Mouse (Mus musculus) adrenal gland, adult 2 months (tissue): Measurements from ENCODE around the gene Zfp280b. TPM values are rescaled to one million over a fixed set of nuclear protein-coding genes. Genes with fewer than 3 reads are reported as not detected.
"Not testable (repeated sequence)": the region's sequence is repeated elsewhere in the genome, so short reads cannot be mapped to it uniquely, and the experiment has no call there.

Source experiments
- DNase-seq: peaks from one replicate; pipeline ENCODE4 v3.0.0; 2021
- long read RNA-seq: library from polyadenylated mRNA; stranded (forward); transcript quantifications from one replicate; pipeline ENCODE4 v2.0.0, GENCODE M21; 2021
- polyA plus RNA-seq: library from polyadenylated mRNA; depleted of rRNA; stranded (reverse); fragments of >200 nt; gene quantifications from 2 replicates; pipeline ENCODE4 v1.2.3, GENCODE M21; 2012; rRNA removed
- total RNA-seq, 2 experiments: library from RNA; stranded (reverse); gene quantifications; 2 replicates each; pipeline ENCODE4 v1.2.3; 2021

The Zfp280b gene
- 1 to 10 TPM; 5.8 to 9.9 TPM for total RNA-seq
- 3.5 and 3.8 TPM in 2 replicates for polyA plus RNA-seq
- long read RNA-seq, partial matches to known transcripts: 0 of 1 reads
- long read RNA-seq, other reads (novel, unspliced or antisense): 1 of 1 reads

DNA sequence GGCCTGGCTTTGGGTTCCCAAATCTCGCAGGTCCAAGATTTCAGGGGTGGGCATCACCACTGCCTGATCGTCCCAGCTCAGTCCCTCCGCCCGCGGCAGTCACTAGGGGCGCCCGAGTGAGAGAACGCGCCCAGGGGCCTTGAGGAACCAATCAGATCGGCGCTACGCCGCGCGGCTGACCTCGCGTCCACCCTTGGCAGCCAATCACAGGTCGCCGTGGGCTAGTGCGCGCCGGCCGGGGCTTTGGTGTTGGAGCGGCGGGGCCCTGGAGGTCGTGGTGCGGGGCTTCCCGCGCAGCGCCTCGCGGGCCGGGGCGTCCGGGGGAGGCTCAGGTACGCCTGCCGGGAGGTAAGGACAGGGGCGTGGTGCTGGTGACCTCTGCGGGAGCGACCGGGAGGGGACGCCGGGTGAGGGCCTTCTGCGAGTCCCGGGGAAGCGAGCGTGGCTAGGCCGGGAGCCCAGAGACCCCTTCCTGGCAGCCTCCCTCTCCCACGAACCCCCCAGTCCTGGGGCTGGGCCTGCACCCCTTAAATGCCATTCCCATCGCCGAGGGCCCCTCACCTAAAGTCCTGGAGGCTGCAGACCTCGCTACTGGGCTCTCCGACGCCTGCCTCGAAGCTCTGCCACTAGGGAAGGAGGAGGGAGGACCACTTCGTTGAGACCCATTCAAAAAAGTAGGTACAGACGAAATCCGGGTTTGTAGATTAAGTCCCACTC is at the start of gene Zfp280b:
TSS of gene Zfp280b (plus strand) at position 249 of the 717 bp plus-strand sequence.
- peak; percentile 96 for DNase-seq

DNA sequence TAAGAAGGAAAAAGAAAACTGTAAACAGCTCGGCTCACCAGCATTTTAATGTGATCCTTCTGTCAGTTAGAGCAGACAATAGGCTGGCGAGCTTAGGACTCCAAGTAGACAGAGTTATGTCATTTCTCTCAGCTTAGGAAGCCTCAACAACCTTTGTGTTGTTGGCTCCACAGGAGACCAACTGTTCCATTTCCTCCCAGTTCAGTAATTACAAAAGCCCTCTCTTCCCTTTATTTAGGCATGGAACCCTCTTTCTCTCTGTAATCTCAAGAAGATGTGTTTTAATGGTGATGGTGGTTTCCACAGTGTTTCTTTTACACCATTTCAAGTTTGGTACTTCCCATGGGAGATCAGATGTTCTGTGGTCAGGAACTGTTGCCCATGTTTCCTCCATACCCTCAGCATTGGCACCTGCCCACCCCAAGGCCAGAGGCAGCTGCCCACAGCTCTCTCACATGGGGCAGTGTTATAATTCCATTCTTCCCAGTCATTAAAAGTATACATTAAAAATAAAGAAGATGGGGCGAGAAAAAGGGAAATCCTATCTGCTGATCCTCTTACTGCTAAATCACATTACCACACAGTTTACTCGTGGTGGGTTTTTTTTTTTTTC is 41.9 kb upstream of the Zfp280b start:
- no peak for DNase-seq

DNA sequence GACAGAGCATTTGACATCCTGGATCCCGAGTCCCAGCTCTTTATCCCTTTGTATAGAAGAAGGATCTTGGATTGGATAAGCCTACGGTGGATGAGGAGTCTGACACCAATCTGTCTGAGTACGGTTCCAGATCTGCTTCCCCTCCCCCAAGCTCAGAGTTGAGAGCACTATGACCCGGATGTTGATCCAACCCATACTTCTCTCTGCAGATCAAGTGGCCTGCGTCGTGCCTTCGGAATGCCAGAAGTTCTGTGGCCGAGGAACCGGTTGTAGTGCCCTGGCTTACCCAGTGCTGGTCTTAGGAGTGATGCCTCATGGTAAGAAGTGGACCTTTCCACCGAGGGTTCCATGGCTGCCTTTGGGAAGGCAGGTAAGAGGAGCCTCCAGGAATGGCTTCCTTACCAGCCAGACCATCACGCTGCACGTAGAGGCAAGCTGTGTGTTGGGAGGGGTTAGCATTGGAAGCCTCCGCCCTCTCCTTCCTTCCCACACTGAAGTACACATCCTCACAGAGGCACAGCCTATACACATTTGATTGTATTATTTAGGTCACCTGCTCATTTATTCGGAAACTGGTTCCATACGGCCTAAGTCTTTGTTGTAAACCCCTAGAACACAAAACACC is 38.7 kb upstream of the Zfp280b start:
- DNase-seq: no peak

DNA sequence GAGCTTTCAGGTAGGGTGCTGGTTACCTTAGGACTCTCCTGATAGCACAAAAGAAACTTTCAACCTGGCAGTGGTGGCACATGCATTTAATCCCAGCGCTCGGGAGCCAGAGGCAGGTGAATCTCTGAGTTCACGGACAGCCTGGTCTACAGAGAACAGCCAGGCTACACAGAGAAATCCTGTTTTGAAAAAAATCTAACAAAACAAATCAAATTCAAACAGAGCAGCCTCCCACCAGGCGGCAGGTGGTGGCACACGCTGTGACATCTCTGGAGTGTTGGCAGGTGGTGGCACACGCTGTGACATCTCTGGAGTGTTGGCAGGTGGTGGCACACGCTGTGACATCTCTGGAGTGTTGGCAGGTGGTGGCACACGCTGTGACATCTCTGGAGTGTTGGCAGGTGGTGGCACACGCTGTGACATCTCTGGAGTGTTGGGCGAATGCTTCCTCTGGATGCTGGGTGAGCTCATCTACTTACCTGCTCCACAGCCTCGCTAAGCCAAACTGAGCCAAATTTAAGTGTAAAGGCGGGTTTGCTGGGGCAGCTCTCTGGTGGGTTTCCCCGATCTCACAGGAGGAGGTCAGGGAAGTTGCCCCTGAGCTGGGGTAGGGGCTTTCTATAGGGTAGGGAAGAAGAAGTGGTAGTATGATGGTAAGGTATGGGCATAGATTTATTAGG is 37.8 kb upstream of the Zfp280b start:
- not testable (repeated sequence) for DNase-seq

DNA sequence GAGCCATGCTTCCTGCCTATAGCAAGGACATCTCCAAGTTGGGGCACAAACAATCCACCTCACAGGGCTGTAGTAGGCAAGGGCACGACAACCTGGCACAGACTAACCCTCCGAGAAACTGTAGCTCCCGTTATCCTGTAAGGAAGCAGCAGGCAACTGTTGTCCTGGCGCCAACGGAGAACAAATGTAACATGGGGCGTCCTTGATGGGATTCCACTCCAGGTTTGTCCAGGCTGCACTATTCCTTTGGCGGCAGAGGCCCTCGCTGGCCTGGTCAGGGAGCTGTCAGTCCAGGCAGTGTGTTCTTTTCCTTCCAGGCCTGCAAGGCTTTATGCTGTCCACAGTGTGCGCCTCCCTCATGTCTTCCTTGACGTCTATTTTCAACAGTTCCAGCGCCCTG is 37.0 kb upstream of the Zfp280b start:
- no peak for DNase-seq

DNA sequence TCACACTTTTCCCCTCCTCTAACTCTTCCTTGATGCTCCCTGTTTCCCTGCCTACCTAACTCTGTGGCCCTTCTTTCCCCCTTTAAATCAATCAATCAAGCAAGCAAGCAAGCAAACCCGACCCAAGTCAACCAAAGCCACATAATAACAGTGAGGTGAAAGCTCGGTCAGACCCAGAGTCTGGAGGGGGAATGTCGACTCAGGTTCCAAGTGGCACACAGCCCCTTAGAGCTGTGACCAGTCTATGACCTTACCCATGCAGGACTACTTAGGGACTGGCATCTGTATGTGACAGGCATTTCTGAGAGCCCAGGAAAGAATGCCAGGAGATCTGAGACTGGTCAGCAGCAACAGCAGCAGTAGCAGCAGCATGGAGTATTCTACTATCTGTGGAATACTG is 36.1 kb upstream of the Zfp280b start:
- DNase-seq: no peak

DNA sequence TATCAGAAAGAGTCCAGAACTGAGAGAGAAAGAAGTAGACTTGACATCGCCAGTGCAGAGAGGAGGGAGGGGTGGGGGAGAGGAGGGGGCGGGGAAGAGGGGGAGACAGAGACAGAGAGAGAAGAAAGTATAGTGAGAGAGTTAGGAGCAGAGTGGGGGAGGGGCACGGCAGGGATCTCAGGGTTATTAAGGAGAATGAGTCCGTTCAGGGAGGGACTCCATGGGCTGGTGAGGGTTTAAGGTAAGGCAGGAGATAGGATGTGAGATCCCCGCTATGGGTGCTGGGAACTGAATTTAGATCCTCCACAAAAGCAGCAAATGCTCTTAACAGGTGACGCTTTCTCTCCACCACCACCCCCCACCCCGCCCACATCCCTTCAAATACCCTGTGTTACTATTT is 31.3 kb upstream of the Zfp280b start:
- DNase-seq: no peak

DNA sequence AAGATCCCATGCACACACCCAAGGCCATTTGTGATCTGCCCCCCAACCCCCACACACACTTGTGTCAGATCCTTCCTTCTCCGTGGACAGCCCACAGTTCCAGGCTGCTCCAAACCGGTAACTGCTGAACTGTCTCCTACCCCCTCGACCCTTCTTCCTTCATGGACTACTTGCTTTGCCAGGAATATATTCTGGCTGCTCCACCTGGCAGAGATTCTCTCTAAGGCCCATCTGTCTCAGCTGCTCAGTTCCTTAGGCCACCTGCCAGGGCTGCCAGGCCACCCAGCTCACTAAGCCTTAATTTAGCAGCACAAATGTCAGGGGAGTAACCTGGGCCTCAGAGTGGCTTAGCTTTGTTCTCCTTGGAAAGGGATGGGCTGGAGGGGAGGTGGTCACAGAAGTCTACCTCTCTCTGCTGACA is 30.3 kb upstream of the Zfp280b start:
- DNase-seq: peak; percentile 51

DNA sequence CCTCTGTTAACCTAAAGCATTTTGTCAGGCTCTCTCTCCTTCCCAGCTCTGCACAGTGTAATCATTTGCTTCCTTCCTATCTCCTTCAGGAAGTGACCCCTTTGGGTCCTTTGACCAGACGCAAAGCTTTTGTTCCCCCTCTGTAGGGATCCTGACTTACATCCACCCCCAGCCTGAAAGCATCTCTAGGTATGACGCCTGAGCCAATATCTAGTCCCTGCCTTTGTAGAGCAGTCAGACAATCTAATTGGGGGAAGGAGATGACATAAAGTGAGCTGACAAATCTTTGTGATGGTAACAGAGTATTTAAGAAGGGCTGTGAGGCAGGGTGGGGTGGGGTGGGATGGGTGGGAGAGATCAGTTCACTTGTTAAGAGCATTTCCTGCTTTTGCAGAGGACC is 29.8 kb upstream of the Zfp280b start:
- no peak for DNase-seq

DNA sequence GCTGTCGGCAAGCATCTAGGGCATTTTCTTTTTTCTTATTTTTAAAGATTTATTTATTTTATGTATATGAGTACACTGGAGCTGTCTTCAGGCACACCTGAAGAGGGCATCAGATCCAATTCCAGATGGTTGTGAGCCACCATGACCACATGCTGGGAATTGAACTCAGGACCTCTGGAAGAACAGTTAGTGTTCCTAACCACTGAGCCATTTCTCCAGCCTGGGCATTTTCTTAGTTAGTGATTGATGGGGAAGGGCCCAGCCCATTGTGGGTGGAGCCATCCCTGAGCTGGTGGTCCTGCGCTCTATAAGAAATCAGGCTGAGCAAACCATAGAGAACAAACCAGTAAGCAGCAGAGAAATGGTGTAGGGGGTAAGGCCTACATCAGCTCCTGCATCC is 29.2 kb upstream of the Zfp280b start:
- DNase-seq: no peak

DNA sequence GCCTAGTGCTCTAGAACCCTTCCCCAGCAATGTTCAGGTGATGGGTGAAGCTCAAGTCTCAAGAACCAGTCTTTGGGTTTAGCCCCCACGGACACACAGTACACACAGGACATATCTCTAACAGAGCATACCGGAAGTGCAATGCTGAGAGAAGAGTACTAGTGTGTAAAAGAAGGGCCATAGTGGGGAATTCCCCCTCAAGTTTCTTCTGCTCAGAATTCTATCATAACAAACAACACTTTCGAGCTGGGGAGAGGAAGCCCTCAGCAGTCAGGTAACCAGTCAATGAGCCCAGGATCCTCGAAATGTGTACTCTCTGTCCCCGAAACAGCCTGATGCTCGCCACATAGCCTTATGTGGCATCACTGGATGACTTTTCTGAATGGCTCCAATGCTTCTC is 26.1 kb upstream of the Zfp280b start:
- no peak for DNase-seq

DNA sequence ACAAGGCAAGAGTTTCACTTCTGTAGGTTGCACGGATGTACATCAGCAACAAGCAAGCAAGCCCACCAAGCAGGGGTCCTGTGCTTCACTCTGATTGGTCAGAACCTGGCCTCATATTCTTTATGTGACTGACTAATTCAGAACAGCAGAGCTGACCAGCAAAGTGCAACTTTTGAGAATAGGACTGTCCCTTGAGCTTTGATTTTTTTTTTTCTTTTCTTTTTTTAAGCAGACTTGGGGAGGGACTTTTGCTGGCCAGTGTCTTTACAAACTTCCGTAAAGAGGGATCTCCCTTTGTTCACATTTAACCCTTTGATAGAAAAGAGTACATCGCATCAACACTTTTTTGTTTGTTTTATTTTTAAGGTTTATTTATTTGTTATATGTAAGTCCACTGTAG is 22.6 kb upstream of the Zfp280b start:
- DNase-seq: no peak

DNA sequence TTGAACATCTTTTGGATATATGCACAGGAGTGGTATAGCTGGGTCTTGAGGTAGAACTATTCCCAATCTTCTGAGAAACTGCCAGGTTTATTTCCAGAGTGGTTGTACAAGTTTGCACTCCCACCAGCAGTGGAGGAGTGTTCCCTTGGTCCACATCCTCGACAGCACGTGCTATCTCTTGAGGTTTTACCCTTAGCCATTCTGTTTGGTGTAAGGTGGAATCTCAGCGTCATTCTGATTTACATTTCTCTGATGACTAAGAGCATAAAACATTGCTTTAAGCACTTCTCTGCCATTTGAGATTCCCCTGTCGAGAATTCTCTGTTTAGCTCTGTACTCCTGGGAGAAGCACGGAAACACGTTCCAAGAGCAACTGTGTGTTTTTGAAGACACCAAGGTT is 19.5 kb upstream of the Zfp280b start:
- no peak for DNase-seq

DNA sequence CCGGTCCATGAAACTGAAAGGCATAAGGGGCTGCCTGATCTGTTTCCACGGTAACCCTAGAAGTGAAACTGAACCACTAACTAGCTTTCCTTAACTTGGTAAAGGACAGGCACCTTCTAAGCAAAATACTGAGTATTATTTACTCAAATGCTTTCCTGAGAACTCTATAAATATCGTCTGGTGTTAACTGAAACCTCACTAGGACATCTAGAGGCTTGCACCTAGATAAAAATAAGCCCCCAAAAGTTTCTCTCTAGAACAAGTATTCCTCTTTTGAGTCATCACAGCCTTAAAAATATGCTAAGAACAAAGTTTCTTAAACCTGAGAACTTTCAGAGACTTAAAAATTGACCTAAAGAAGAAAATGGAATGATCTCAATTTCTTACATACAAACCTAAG is 15.6 kb upstream of the Zfp280b start:
- DNase-seq: no peak

DNA sequence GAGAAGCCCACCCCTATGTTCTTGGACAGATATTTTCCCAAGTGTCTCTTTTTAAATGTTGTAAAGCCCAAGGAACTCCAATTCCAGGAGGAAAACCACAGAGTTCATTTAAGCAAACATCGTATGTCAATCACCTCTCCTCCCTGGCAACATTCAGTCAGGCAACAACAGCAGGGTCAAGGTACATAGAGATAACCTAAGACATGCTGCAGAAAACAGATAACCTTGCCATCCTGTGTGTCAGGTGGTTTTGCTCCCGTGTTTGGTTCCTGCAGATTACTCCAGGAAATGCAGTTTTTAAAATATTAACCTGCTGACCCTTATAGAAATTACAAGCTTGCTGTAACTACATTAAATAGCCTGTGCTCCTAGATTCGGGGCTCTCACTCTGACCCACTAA is 10.7 kb upstream of the Zfp280b start:
- no peak for DNase-seq

DNA sequence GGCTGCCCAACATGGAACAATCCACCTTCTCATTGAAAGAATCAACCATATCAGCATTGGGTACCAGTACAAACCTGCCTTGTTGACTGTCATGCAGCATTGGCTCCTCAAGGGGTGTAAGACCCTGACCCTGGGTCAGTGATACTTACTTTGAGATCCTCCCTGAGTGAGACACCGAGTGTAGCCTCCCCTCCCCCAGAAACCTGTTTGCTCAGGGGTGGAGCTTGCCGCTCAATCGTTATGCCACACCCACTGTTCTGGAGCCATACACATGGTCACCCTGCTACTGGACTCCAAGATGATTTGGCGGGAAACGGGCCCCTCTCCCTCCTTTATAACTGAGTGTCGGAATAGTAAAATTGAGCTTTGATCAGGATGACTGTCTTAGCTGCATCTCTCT is 8.5 kb upstream of the Zfp280b start:
- no peak for DNase-seq

DNA sequence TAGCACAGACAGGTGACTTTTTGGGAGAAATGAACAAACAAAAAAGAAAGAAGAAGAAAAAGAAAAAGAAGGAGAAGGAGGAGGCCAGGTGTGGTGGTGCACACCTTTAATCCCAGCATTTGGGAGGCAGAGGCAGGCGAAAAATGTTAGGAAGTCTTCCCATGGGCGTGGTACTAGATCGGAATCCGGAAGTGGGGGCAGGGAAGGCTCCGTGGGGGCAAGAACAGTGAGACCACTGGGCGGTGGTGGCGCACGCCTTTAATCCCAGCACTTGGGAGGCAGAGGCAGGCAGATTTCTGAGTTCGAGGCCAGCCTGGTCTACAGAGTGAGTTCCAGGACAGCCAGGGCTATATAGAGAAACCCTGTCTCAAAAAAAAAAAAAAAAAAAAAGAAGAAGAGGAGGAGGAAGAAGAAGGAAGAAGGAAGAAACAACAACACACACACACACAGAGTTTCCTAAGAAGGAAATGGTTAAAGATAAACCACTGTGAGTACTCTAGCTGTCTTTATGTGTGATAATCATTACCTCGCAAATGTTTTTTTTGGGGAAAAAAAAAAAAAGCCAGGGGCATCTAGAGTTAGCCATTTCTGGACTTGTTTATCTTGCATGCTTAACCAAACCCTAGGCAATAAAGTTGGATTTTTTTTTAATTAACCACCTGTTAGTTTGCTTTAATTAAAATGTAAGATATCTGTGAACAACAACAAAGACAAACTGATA is 6.8 kb upstream of the Zfp280b start:
- DNase-seq: no peak

DNA sequence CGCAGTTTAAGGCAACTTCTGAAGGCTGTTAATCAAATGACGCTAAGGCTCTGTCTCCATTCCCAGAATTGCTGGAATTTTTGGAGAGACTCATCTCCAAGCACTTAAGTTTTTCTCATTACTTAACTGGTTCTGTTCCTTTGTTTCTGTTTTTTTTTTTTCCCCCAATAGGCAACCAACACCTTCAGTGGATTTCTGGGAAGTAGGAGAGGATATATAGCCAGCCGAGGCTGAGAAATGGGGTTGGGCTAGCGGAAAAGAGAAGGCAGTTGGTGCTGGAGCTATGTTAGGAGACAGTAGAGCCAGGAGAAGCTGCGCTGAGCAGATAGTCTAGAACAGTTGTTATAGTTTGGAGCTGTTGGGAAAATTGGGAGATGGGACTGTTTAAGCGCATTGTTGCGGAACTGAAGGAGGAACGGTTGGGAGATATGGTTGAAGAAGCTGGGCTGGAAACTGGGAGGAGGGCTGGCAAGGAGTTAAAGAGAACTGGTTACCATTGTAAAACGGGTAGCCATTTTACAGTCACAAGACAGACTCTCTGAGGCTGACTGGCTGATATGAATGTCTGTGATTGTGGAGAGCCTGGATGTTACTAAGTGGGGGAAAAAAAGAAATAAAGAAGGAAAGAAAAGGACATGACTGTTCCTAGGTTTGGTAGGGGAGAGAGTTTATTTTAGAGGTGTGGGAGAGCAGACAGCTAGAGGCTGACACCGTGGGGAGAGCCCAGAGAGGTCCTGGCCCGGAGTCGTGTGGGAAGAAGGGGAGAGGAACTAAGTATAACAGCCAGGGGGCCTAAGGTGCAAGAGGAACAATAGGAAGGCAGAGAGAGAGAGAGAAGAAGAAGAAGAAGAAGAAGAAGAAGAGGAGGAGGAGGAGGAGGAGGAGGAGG is 5.1 kb upstream of the Zfp280b start:
- DNase-seq: no peak

DNA sequence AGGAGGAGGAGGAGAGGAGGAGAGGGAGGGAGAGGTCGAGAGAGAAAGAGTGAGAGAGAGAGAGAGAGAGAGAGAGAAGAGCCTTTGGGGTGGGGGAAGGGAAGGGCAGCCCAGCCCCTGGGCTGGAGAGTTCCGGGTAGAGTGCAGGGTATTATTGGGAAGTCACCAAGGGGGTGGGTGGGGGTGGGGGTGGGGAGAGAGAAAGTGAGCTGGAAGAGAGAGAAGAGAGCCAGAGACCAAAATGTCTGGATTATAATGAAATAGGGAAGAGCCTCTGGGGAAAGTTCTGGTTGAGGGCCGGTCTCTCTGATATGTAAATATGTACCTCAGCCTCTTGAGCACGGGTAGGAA is 4.5 kb upstream of the Zfp280b start:
- no peak for DNase-seq

DNA sequence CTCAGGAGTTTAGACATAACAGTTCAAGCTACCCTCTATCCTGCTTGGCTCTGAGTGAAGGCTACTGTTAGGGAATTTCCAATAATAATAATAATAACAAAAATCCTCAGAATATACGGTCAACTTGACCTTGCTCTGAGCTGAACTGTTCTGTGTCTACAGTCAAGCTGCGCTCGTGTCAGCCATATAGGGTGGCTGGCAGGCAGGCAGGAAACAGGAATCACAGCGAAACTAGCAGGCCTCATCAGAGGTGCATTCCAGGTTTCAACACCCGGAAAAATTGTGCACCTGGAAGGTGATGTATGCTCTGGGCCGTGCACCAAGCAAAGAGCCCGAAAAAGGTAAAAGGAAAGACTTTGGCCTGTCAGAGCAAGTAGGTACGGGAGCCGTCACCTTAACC is 4.1 kb upstream of the Zfp280b start:
- no peak for DNase-seq

DNA sequence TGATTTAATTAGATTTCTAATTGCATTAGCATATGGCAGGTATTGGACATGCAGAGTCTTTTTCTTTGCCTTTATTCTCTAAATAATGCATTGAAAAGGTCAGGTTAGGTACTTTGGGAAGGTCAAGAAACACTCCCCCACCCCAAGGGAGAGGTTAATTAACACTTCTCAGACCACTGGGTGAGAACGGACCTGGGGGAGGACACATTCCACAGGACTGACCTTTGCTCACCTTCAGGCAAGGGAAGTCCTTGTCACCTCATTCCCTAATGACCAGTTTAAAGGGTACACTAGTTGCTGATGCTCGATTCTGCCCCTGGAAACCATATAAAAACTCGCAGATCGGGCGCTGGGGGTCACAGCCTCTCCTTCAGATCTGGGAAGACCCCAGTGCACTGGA is 3.2 kb upstream of the Zfp280b start:
- no peak for DNase-seq
